Mouse (Mus musculus): ENCODE results near the gene Babam2. TPM values are rescaled to one million over a fixed set of nuclear protein-coding genes. Genes with fewer than 3 reads are reported as not detected.

Gene Babam2
- polyA plus RNA-seq, 1 experiment from 2014 or later = 22.1 TPM

DNA sequence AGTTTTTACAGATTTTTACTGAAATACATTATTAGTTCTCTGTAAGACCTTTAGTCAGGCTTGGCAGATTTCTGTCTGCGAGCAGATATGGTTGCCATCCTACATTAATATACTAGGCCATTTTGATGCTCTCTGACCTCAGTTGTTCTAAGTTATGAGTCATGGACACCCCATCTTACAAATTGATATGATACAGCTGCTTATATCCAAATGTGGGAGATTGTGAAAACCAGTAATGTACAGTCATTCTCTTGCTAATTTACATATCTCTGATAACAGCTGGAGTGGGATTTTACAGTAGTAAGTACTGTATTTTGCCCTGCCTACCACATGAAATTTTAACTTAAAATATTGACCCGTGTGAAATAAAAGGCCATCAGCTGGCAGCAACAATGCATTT is 204.7 kb downstream of the Babam2 start:
- TF ChIP-seq EP300 (IDR thresholded peaks at IDR 0.05; ENCODE audit: low read depth) (no peak), CTCF (IDR thresholded peaks at IDR 0.05; ENCODE audit: low read depth) (no peak)
- no peak overlapping the region for H3K4me2 ChIP-seq (ENCODE audit: low read depth, low read length)
- ATAC-seq = no peak
- H3K9me3 ChIP-seq (ENCODE audit: low read length) = no peaks in the 10 kb centered on the region
- H3K36me3 ChIP-seq (replicated peaks; ENCODE audit: insufficient read depth, low read length) = no peaks in the 10 kb centered on the region; the same call in 1 of the 2 replicates
- H3K27me3 ChIP-seq (ENCODE audit: insufficient read depth, low read length) = no peaks in the 10 kb centered on the region
- H3K9ac ChIP-seq (replicated peaks) = no peak overlapping the region
- no peak overlapping the region for H3K27ac ChIP-seq (ENCODE audit: low read depth)
- no peaks in the 10 kb centered on the region for H3K4me1 ChIP-seq (ENCODE audit: insufficient read depth)
- 79% methylated on average over 2 of the region's 2 CpGs for WGBS (ENCODE audit: insufficient replicate concordance)
- no peak for DNase-seq
- no peak overlapping the region for H3K4me3 ChIP-seq (ENCODE audit: low read depth, low read length)

DNA sequence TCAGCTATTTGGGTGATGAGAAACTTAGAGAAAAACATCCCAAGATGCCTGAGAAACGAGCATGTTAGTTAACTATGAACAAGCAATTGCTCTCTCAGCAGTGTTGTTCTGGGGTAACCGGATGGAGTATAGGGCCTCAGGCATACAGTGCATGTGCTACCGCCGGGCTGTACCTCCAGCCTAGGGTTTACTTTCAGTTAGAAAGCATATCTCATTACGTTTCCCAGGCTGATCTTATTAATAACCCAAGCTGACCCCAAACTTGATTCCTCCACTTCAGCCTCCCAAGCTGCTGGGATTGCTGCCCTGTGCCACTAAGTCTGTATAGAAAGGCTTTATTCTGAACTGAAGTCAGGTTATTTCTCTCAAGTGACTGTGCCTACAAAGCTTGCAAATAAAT is 205.4 kb downstream of the Babam2 start:
- DNase-seq (no peak), ATAC-seq (no peak)
- H3K9me3 ChIP-seq (ENCODE audit: low read length) = no peaks in the 10 kb centered on the region
- no peaks in the 10 kb centered on the region; the same call in 1 of the 2 replicates for H3K36me3 ChIP-seq (replicated peaks; ENCODE audit: insufficient read depth, low read length)
- no peak overlapping the region for H3K9ac ChIP-seq (replicated peaks)
- 85% methylated on average over 5 of the region's 5 CpGs for WGBS (ENCODE audit: insufficient replicate concordance)
- TF ChIP-seq CTCF (IDR thresholded peaks at IDR 0.05; ENCODE audit: low read depth) = no peak
- TF ChIP-seq EP300 (IDR thresholded peaks at IDR 0.05; ENCODE audit: low read depth) = no peak
- H3K4me3 ChIP-seq (ENCODE audit: low read depth, low read length) = no peak overlapping the region
- H3K4me1 ChIP-seq (ENCODE audit: insufficient read depth) = peaks cover 2% of the 10 kb centered on the region; the same call in 1 of the 2 replicates
- no peaks in the 10 kb centered on the region for H3K27me3 ChIP-seq (ENCODE audit: insufficient read depth, low read length)
- H3K27ac ChIP-seq (ENCODE audit: low read depth) = no peak overlapping the region
- H3K4me2 ChIP-seq (ENCODE audit: low read depth, low read length) = no peak overlapping the region

DNA sequence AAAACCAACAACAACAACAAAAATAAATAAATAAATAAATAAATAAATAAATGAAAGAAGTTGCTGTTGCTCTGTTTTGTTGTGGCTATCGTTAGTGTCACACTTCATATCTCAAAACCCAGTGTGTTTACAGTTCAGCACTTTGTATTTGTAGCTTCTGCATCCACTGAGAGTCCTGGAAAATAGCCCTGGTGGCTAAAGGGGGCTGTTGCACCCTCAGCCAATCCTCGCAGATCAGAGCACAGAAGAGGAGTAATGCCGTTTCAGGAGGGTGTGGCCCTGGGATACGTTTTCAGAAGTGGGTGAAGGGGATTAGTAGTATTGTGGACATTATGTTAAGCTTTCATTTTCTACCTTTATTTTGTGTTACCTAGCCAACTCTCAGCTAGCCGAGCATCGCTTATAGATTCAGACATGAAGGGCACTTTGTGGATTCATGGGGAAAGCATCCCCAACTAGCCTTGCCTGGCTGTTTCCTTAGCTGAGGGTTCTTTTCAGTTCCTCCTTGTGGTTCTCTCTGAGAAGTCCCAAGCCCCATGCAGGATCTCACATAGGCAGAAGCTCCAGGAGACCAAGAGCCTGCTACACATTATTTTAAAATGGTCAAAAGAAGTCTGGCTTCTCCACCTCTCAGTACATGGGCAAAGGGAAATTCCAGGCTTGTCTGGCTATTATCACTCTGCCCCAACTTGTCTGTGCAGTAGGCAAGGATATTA is 207.6 kb downstream of the Babam2 start:
- Histone ChIP-seq H3K36me3 (replicated peaks; ENCODE audit: insufficient read depth, low read length) (no peaks in the 10 kb centered on the region; the same call in 1 of the 2 replicates), H3K9me3 (ENCODE audit: low read length) (no peaks in the 10 kb centered on the region), H3K4me1 (ENCODE audit: insufficient read depth) (peaks cover 4% of the 10 kb centered on the region; the same call in 1 of the 2 replicates), H3K9ac (replicated peaks) (no peak overlapping the region), H3K27ac (ENCODE audit: low read depth) (no peak overlapping the region), H3K27me3 (ENCODE audit: insufficient read depth, low read length) (no peaks in the 10 kb centered on the region), H3K4me2 (ENCODE audit: low read depth, low read length) (no peak overlapping the region), H3K4me3 (ENCODE audit: low read depth, low read length) (no peak overlapping the region)
- no peak for DNase-seq
- 72% methylated on average over 6 of the region's 6 CpGs for WGBS (ENCODE audit: insufficient replicate concordance)
- peak; percentile 31 for TF ChIP-seq CTCF (IDR thresholded peaks at IDR 0.05; ENCODE audit: low read depth)
- TF ChIP-seq EP300 (IDR thresholded peaks at IDR 0.05; ENCODE audit: low read depth) = no peak
- ATAC-seq = no peak

- no peak overlapping the region for H3K9ac ChIP-seq (replicated peaks)
- H3K36me3 ChIP-seq (replicated peaks; ENCODE audit: insufficient read depth, low read length) = no peaks in the 10 kb centered on the region; the same call in 1 of the 2 replicates
- no peak overlapping the region for H3K27ac ChIP-seq (ENCODE audit: low read depth)
- H3K4me3 ChIP-seq (ENCODE audit: low read depth, low read length) = no peak overlapping the region
- ATAC-seq (no peak), DNase-seq (no peak)
- 84% methylated on average over 7 of the region's 7 CpGs for WGBS (ENCODE audit: insufficient replicate concordance)
- no peak overlapping the region for H3K4me2 ChIP-seq (ENCODE audit: low read depth, low read length)
- H3K4me1 ChIP-seq (ENCODE audit: insufficient read depth) = peaks cover 4% of the 10 kb centered on the region; the same call in 1 of the 2 replicates
- no peaks in the 10 kb centered on the region for H3K9me3 ChIP-seq (ENCODE audit: low read length)
- TF ChIP-seq EP300 (IDR thresholded peaks at IDR 0.05; ENCODE audit: low read depth) (peak; percentile 11; the same call in 1 of the 2 replicates), CTCF (IDR thresholded peaks at IDR 0.05; ENCODE audit: low read depth) (no peak)
- H3K27me3 ChIP-seq (ENCODE audit: insufficient read depth, low read length) = no peaks in the 10 kb centered on the region
Observed at GRCm38 (mm10) chr5:31905808-31906207, 208.3 kb downstream of the Babam2 start.

- TF ChIP-seq EP300 (IDR thresholded peaks at IDR 0.05; ENCODE audit: low read depth) = no peak
- TF ChIP-seq CTCF (IDR thresholded peaks at IDR 0.05; ENCODE audit: low read depth) = no peak
- WGBS (ENCODE audit: insufficient replicate concordance) = 85% methylated on average over 7 of the region's 7 CpGs
- Histone ChIP-seq H3K36me3 (replicated peaks; ENCODE audit: insufficient read depth, low read length) (no peaks in the 10 kb centered on the region; the same call in 1 of the 2 replicates), H3K27ac (ENCODE audit: low read depth) (no peak overlapping the region), H3K27me3 (ENCODE audit: insufficient read depth, low read length) (no peaks in the 10 kb centered on the region), H3K9me3 (ENCODE audit: low read length) (no peaks in the 10 kb centered on the region), H3K9ac (replicated peaks) (no peak overlapping the region), H3K4me2 (ENCODE audit: low read depth, low read length) (no peak overlapping the region), H3K4me3 (ENCODE audit: low read depth, low read length) (no peak overlapping the region), H3K4me1 (ENCODE audit: insufficient read depth) (peaks cover 4% of the 10 kb centered on the region; the same call in 1 of the 2 replicates)
- ATAC-seq = no peak
- no peak for DNase-seq
Observed at GRCm38 (mm10) chr5:31906286-31906951, 208.9 kb downstream of the Babam2 start.

DNA sequence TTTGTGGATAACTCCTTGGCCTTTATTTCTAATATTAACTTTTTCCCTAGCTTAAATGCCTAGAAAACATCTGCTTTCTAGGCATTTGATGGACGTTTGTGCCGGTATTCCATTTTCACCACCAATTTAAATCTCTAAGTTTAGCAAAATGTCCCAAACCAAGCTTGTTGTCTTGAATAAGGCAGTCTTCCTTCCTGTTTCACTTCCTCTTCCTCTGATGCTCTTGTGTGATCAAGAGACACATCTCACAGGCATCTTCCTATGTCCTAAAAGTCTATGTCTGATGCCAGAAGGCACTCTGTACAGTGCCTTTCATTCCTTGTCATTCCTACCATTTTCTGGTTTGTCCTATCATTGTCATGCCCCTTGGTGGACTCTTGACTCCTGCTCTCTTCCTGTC is 210.5 kb downstream of the Babam2 start:
- WGBS (ENCODE audit: insufficient replicate concordance) = 60% methylated on average over 2 of the region's 2 CpGs
- TF ChIP-seq EP300 (IDR thresholded peaks at IDR 0.05; ENCODE audit: low read depth) (no peak), CTCF (IDR thresholded peaks at IDR 0.05; ENCODE audit: low read depth) (no peak)

More for the DNA sequence above, 210.5 kb downstream of the Babam2 start:
- ATAC-seq = no peak
- no peak for DNase-seq
- peaks cover 4% of the 10 kb centered on the region; the same call in 1 of the 2 replicates for H3K4me1 ChIP-seq (ENCODE audit: insufficient read depth)
- H3K27me3 ChIP-seq (ENCODE audit: insufficient read depth, low read length) = no peaks in the 10 kb centered on the region
- no peaks in the 10 kb centered on the region for H3K36me3 ChIP-seq (replicated peaks; ENCODE audit: insufficient read depth, low read length)
- no peak overlapping the region for H3K9ac ChIP-seq (replicated peaks)
- H3K9me3 ChIP-seq (ENCODE audit: low read length) = no peaks in the 10 kb centered on the region
- H3K27ac ChIP-seq (ENCODE audit: low read depth) = no peak overlapping the region; the same call in 1 of the 2 replicates
- no peak overlapping the region for H3K4me3 ChIP-seq (ENCODE audit: low read depth, low read length)
- no peak overlapping the region for H3K4me2 ChIP-seq (ENCODE audit: low read depth, low read length)

All from liver, postnatal 0 days (tissue).